Mouse (Mus musculus) cerebellum, adult 9-11 months (tissue): Measurements from ENCODE around the gene Slc25a1.

Source experiments
- DNase-seq: peaks from one replicate; pipeline ENCODE4 v3.0.0; 2022

Gene Slc25a1

GRCm38 (mm10) chr16:17921325-17922162, 6.5 kb downstream of the Slc25a1 start:
- peak; percentile 97 for DNase-seq

- DNase-seq = no peak
These were observed 7.4 kb downstream of the Slc25a1 start for GRCm38 (mm10) chr16:17920586-17920985.

DNA sequence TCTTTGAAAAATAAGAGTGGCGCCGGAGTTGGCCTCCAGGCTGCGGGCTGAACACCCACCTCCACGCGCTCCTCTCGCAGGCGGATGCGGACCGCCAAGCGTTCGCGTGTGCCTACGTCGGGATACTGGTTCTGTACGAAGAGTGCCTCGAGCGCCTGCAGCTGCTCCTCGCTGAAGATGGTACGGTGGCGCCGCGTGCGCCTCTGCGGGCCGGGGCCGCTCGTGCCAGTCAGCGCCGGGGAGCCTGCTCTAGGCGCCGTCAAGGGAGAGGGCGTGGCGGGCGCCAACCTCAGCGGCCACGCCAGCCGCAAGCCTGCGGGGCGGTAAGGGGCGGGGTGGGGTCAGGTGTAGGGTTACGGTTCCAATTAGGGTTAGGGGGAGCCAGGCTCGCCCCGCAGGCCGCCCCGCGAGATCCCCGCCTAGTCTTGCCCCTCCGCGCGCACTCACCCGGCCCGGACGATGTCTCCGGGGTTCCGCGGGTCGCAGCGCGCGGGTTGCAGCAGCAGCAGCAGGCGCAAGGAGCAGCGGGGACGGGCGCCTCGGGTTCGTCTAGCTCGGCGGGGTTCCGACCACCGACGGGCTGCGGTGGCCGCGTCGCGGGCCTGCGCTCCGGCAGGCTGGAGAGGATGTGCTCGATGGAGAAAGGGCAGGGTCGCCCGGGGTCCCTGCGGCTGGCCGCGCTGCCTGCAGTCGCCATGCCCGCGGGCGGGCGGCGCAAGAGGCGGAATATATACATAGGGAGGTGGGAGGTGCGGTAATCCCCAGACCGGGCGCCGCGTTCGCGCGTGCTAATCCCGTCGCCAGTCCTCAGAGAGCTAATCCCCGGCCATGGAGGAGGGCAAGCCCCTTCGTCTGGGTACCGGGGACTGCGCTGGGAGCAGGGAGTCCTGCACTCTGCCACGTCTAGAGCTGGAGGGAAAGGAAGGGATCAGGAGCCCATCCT, 13.4 kb downstream of the Slc25a1 start, which contains the start of gene Gsc2:
TSS of gene Gsc2 (minus strand) at position 753 of the 943 bp plus-strand sequence.
- no peak for DNase-seq

DNA sequence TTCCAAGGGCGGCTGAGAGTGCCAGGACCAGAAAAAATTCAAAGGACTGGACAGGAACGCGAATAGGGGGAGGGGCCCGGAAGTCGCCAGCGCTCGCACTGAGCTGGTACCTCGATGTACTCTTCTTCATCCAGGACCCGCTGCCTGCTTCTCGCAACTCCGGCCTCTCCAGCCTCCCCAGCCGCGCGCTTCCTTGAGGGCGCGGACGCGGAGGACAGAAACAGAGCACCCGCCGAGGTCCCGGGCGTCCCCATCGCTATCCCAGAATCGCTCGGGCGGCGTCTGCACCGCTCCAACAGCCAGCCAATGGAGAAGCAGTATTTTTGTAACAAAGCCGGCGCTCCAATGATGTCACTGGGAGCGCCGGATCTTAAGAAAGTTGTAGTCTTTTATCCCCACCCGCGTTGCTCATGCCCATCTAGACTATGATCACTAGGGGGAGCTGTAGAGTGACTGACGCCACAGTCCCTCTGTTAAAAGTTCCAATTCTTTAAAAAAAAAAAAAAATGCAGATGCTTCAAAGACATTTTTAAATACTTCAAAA, 16.9 kb downstream of the Slc25a1 start, which contains the start of gene Ess2:
TSS of gene Ess2 (minus strand) at position 297 of the 544 bp plus-strand sequence.
- peak; percentile 95 for DNase-seq

DNA sequence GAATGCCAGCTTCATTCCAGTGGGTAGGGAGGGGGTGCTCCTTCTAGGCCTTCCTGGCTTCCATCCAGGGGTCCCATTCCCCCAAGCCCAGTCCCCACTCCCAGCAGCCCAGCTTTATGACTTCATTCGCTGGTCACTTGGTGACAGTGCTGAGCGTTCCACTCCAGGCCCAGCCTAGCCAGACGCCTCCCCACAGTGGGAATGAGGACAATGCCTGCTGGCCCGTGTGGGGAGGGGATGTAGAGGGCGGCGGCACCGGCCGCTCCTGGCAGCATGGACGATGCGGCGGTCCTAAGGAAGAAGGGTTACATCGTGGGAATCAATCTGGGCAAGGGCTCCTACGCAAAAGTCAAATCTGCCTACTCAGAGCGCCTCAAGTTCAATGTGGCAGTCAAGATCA, 29.6 kb downstream of the Slc25a1 start, which contains the start of the genes Dgcr2 and Tssk2:
TSS of gene Dgcr2 (minus strand) at position 101 of the 400 bp plus-strand sequence.
TSS of gene Tssk2 (plus strand) at position 176 of the 400 bp plus-strand sequence.
- DNase-seq = no peak

- no peak for DNase-seq
These were observed 31.9 kb downstream of the Slc25a1 start for GRCm38 (mm10) chr16:17896091-17896490.

GRCm38 (mm10) chr16:17893923-17894322, 34.1 kb downstream of the Slc25a1 start, which contains the start of gene Tssk1:
TSS of gene Tssk1 (plus strand) at chr16:17894223.
- DNase-seq = no peak

- DNase-seq = peak; percentile 92
These were observed 35.4 kb downstream of the Slc25a1 start for GRCm38 (mm10) chr16:17892606-17893005.

- DNase-seq = peak; percentile 99
These were observed 36.5 kb downstream of the Slc25a1 start, which contains the start of gene Gm20518 for GRCm38 (mm10) chr16:17891567-17891959. TSS of gene Gm20518 (minus strand) at chr16:17891671.

- peak; percentile 95 for DNase-seq
These were observed 37.0 kb downstream of the Slc25a1 start for GRCm38 (mm10) chr16:17890917-17891566.

GRCm38 (mm10) chr16:17890342-17890727, 37.7 kb downstream of the Slc25a1 start:
- DNase-seq = peak; percentile 54

- DNase-seq = peak; percentile 60
These were observed 38.2 kb downstream of the Slc25a1 start for GRCm38 (mm10) chr16:17889689-17890341.

GRCm38 (mm10) chr16:17884116-17884515, 43.9 kb downstream of the Slc25a1 start:
- no peak for DNase-seq

DNA sequence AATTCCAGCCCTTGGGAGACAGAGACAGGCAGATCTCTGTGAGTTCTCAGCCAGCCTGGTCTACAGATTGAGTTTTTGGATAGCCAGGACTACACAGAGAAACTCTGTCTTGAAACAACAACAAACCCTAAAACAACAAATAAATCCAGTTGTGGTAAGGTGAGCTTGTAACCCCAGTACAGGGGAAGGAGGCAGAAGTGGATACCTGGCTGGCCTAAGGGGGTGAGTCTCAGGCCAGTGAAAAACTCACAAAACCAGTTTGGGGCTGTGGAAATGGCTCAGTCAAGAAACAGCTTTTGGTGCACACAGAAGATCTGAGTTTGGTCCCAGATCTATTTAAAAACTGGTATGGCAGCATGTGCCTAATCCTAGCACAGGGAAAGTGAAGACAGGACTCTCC, 45.8 kb downstream of the Slc25a1 start:
- DNase-seq = no peak

GRCm38 (mm10) chr16:17879571-17879970, 48.4 kb downstream of the Slc25a1 start:
- no peak for DNase-seq

- DNase-seq = no peak
These were observed 51.9 kb downstream of the Slc25a1 start for GRCm38 (mm10) chr16:17876096-17876495.
